Mouse (Mus musculus) myocyte (in vitro differentiated cells): ENCODE data around the gene Csk.

Experiments used
- MYOD1 ChIP-seq, 3 experiments: IDR thresholded peaks; one replicate each; pipeline ENCODE4 v1.6.1; 2011; ENCODE audit warnings: control low read depth in 2 of 3, low read depth in 2 of 3, mild to moderate bottlenecking in 2 of 3, moderate library complexity in 1 of 3; ENCODE audit not compliant: insufficient read length in 2 of 3, control insufficient read depth in 1 of 3
- POLR2A ChIP-seq: IDR thresholded peaks from one replicate; pipeline ENCODE4 v1.6.1; 2011; ENCODE audit warnings: low read depth, mild to moderate bottlenecking, control low read depth, moderate library complexity; ENCODE audit not compliant: insufficient read length
- TCF12 ChIP-seq: IDR thresholded peaks from one replicate; pipeline ENCODE4 v1.6.1; 2011; ENCODE audit warnings: mild to moderate bottlenecking, control low read depth; ENCODE audit not compliant: poor library complexity, insufficient read depth, severe bottlenecking

GRCm38 (mm10) chr9:57584991-57585390 is 68.4 kb downstream of the Csk start:
- TF ChIP-seq POLR2A = no peak
- TF ChIP-seq TCF12 = no peak
- no peak for TF ChIP-seq MYOD1 (IDR thresholded peaks at IDR 0.05; ENCODE audit: control insufficient read depth in 1 of 3, insufficient read length in 2 of 3, low read depth in 2 of 3)
